Comparison of ENCODE assay signal across 26 mouse cellular contexts in genomic region chr8:47263070-47263843, GRCm38 (mm10).
DNase-seq lines count a peak whose midpoint lies in the region; ATAC-seq and TF ChIP-seq lines count a peak whose summit lies in the region.
"Had no signal": no experiment of that assay in that cellular context is flagged by ENCODE, and none has a peak within 500 bp of the region (broad histone marks: within the 10 kb centered on the region; RNA-seq: fewer than 3 reads in every experiment).

No protein-coding gene starts in this region.

- H3K9me3 ChIP-seq in hindbrain, embryonic 10.5 days: no peaks in the 10 kb centered on the region
- H3K9me3 ChIP-seq in hindbrain, embryonic 16.5 days (ENCODE audit: control insufficient read depth, low read length): no peaks in the 10 kb centered on the region
- no peaks in the 10 kb centered on the region for H3K9me3 ChIP-seq in midbrain, embryonic 14.5 days (ENCODE audit: control insufficient read depth, low read length)
- H3K9me3 ChIP-seq in midbrain, postnatal 0 days (ENCODE audit: low read length): no peaks in the 10 kb centered on the region
- no peaks in the 10 kb centered on the region for H3K9me3 ChIP-seq in forebrain, embryonic 15.5 days
- H3K9me3 ChIP-seq in limb, embryonic 14.5 days (ENCODE audit: control insufficient read depth, low read length): no peaks in the 10 kb centered on the region
- H3K9me3 ChIP-seq: heart, embryonic 15.5 days; liver, embryonic 12.5 days; stomach, embryonic 15.5 days had no signal

- peaks cover 57% of the 10 kb centered on the region for H3K4me1 ChIP-seq in hindbrain, embryonic 10.5 days (replicated peaks)
- H3K4me1 ChIP-seq in hindbrain, embryonic 16.5 days (ENCODE audit: control insufficient read depth, insufficient read depth, low read depth, low read length): peaks cover 22% of the 10 kb centered on the region
- peaks cover 68% of the 10 kb centered on the region for H3K4me1 ChIP-seq in midbrain, embryonic 14.5 days (ENCODE audit: control insufficient read depth, insufficient read depth, low read length)
- peaks cover 8% of the 10 kb centered on the region for H3K4me1 ChIP-seq in midbrain, postnatal 0 days (ENCODE audit: insufficient read depth, low read length)
- peaks cover 78% of the 10 kb centered on the region for H3K4me1 ChIP-seq in forebrain, embryonic 15.5 days
- peaks cover 33% of the 10 kb centered on the region for H3K4me1 ChIP-seq in limb, embryonic 14.5 days (ENCODE audit: control insufficient read depth, insufficient read depth, low read length)
- H3K4me1 ChIP-seq: stomach, embryonic 15.5 days had no signal

- TF ChIP-seq POLR2A in limb, embryonic 14.5 days (IDR thresholded peaks at IDR 0.05; ENCODE audit: borderline replicate concordance, extremely low read depth, insufficient read depth, insufficient read length): no peak

- ATAC-seq in hindbrain, embryonic 16.5 days: no peak
- ATAC-seq in midbrain, embryonic 14.5 days (ENCODE audit: low FRiP score, low TSS enrichment): no peak
- no peak for ATAC-seq in midbrain, postnatal 0 days (ENCODE audit: low FRiP score)
- ATAC-seq in forebrain, embryonic 15.5 days (replicated peaks): peak; percentile 53
- ATAC-seq in limb, embryonic 14.5 days (ENCODE audit: low FRiP score, low read depth): no peak; the same call in 1 of the 2 replicates
- ATAC-seq: CD4-positive, CD25-positive, alpha-beta regulatory T cell, adult 4 months; inflammation-experienced regulatory T-cells, adult 6 months; liver, embryonic 12.5 days had no signal

- H3K4me2 ChIP-seq in hindbrain, embryonic 16.5 days (ENCODE audit: low read length): no peak overlapping the region
- H3K4me2 ChIP-seq in midbrain, embryonic 14.5 days (ENCODE audit: low read length): peak overlapping the region; percentile 8; the same call in 1 of the 2 replicates
- no peak overlapping the region for H3K4me2 ChIP-seq in midbrain, postnatal 0 days (ENCODE audit: low read depth, low read length, poor library complexity, severe bottlenecking)
- 0 out of 2 replicates have a peak overlapping the region, but pooled peaks have one; percentile 10 for H3K4me2 ChIP-seq in forebrain, embryonic 15.5 days (replicated peaks)
- peak overlapping the region; percentile 20; the same call in 1 of the 2 replicates for H3K4me2 ChIP-seq in limb, embryonic 14.5 days (replicated peaks; ENCODE audit: low read depth, low read length, severe bottlenecking)
- H3K4me2 ChIP-seq: heart, embryonic 15.5 days; liver, embryonic 12.5 days; stomach, embryonic 15.5 days had no signal

- no peak for DNase-seq in hindbrain, embryonic 10.5 days (ENCODE audit: low spot score)
- peak; percentile 60 for DNase-seq in midbrain, embryonic 14.5 days
- DNase-seq in midbrain, postnatal 0 days (ENCODE audit: low spot score): no peak
- no peak for DNase-seq in limb, embryonic 14.5 days (ENCODE audit: low spot score)
- no peak for DNase-seq in spleen, adult 12 weeks (ENCODE audit: low spot score)
- no peak for DNase-seq in left cerebral cortex, postnatal 36 days (ENCODE audit: low spot score in 2 of 2)
- DNase-seq: adrenal gland, postnatal 25 days; cerebellum, adult 9-10 months; gastrocnemius, postnatal 36 days; heart, postnatal 36 days; kidney, adult 18-20 months; kidney, postnatal 4 days; layer of hippocampus, adult 9-11 months; left cerebral cortex, postnatal 4 days; lung, adult 18-20 months; lung, postnatal 10 days; retina, postnatal 1 day; right cerebral cortex, postnatal 4 days; thymus, postnatal 25 days had no signal

- WGBS in hindbrain, embryonic 10.5 days: 58% methylated on average over 17 of the region's 17 CpGs
- WGBS in hindbrain, embryonic 16.5 days: 31% methylated on average over 17 of the region's 17 CpGs
- WGBS in midbrain, embryonic 14.5 days: 24% methylated on average over 17 of the region's 17 CpGs
- WGBS in midbrain, postnatal 0 days: 30% methylated on average over 17 of the region's 17 CpGs
- 10% methylated on average over 17 of the region's 17 CpGs for WGBS in forebrain, embryonic 15.5 days
- WGBS in limb, embryonic 14.5 days: 59% methylated on average over 17 of the region's 17 CpGs

- H3K9ac ChIP-seq in hindbrain, embryonic 16.5 days (ENCODE audit: low read depth, low read length): no peak overlapping the region
- H3K9ac ChIP-seq in midbrain, embryonic 14.5 days (replicated peaks; ENCODE audit: low read length): no peak overlapping the region
- no peak overlapping the region for H3K9ac ChIP-seq in midbrain, postnatal 0 days (replicated peaks; ENCODE audit: low read length, poor library complexity, severe bottlenecking)
- no peak overlapping the region for H3K9ac ChIP-seq in forebrain, embryonic 15.5 days (replicated peaks)
- no peak overlapping the region for H3K9ac ChIP-seq in limb, embryonic 14.5 days (ENCODE audit: low read depth, low read length, severe bottlenecking)
- H3K9ac ChIP-seq: heart, embryonic 15.5 days; liver, embryonic 12.5 days; stomach, embryonic 15.5 days had no signal

- intact Hi-C loops in left cerebral cortex, postnatal 36 days (cut with DNase I): no loop called here

- no peak overlapping the region for H3K4me3 ChIP-seq in hindbrain, embryonic 10.5 days
- no peak overlapping the region for H3K4me3 ChIP-seq in hindbrain, embryonic 16.5 days (ENCODE audit: low read length)
- H3K4me3 ChIP-seq in midbrain, embryonic 14.5 days (replicated peaks; ENCODE audit: low read depth, low read length): no peak overlapping the region
- H3K4me3 ChIP-seq in midbrain, postnatal 0 days (ENCODE audit: low read depth, low read length): no peak overlapping the region
- H3K4me3 ChIP-seq in forebrain, embryonic 15.5 days: no peak overlapping the region
- no peak overlapping the region for H3K4me3 ChIP-seq in limb, embryonic 14.5 days (replicated peaks; ENCODE audit: low read length)
- H3K4me3 ChIP-seq: heart, embryonic 15.5 days; liver, embryonic 12.5 days; stomach, embryonic 15.5 days had no signal

- peak overlapping the region; percentile 59 for H3K27ac ChIP-seq in hindbrain, embryonic 10.5 days
- H3K27ac ChIP-seq in hindbrain, embryonic 16.5 days (ENCODE audit: low read depth, low read length): no peak overlapping the region
- peak overlapping the region; percentile 53 for H3K27ac ChIP-seq in midbrain, embryonic 14.5 days (replicated peaks; ENCODE audit: low read depth, low read length)
- no peak overlapping the region for H3K27ac ChIP-seq in midbrain, postnatal 0 days (ENCODE audit: low read depth, low read length)
- 0 out of 2 replicates have a peak overlapping the region, but pooled peaks have one; percentile 4 for H3K27ac ChIP-seq in forebrain, embryonic 15.5 days (replicated peaks)
- H3K27ac ChIP-seq in limb, embryonic 14.5 days (replicated peaks; ENCODE audit: low read depth, low read length): no peak overlapping the region
- H3K27ac ChIP-seq: heart, embryonic 15.5 days; liver, embryonic 12.5 days; stomach, embryonic 15.5 days had no signal

- H3K36me3 ChIP-seq in hindbrain, embryonic 10.5 days: peaks cover 5% of the 10 kb centered on the region; the same call in 1 of the 2 replicates
- no peaks in the 10 kb centered on the region for H3K36me3 ChIP-seq in hindbrain, embryonic 16.5 days (ENCODE audit: control insufficient read depth, insufficient read depth, low read length)
- no peaks in the 10 kb centered on the region for H3K36me3 ChIP-seq in midbrain, embryonic 14.5 days (ENCODE audit: control insufficient read depth, insufficient read depth, low read length)
- H3K36me3 ChIP-seq in midbrain, postnatal 0 days (ENCODE audit: insufficient read depth, low read length): no peaks in the 10 kb centered on the region
- no peaks in the 10 kb centered on the region for H3K36me3 ChIP-seq in forebrain, embryonic 15.5 days
- no peaks in the 10 kb centered on the region for H3K36me3 ChIP-seq in limb, embryonic 14.5 days (ENCODE audit: control insufficient read depth, insufficient read depth, low read length)
- H3K36me3 ChIP-seq: heart, embryonic 15.5 days; liver, embryonic 12.5 days; stomach, embryonic 15.5 days had no signal

- H3K27me3 ChIP-seq in hindbrain, embryonic 10.5 days (ENCODE audit: insufficient read depth, poor library complexity, severe bottlenecking): no peaks in the 10 kb centered on the region
- no peaks in the 10 kb centered on the region for H3K27me3 ChIP-seq in hindbrain, embryonic 16.5 days (replicated peaks; ENCODE audit: control insufficient read depth, insufficient read depth, low read length)
- H3K27me3 ChIP-seq in midbrain, embryonic 14.5 days (ENCODE audit: control insufficient read depth, insufficient read depth, low read length): no peaks in the 10 kb centered on the region
- no peaks in the 10 kb centered on the region for H3K27me3 ChIP-seq in midbrain, postnatal 0 days (ENCODE audit: insufficient read depth, low read length)
- H3K27me3 ChIP-seq in forebrain, embryonic 15.5 days: no peaks in the 10 kb centered on the region
- H3K27me3 ChIP-seq in limb, embryonic 14.5 days (ENCODE audit: control insufficient read depth, insufficient read depth, low read length): no peaks in the 10 kb centered on the region
- H3K27me3 ChIP-seq: heart, embryonic 15.5 days; liver, embryonic 12.5 days; stomach, embryonic 15.5 days had no signal

- no peak for TF ChIP-seq CTCF in midbrain, postnatal 0 days (IDR thresholded peaks at IDR 0.05)

Comparison
In these comparisons a context has a peak if more than half of its experiments do, and no peak if none do; other contexts are left out.
1. H3K27ac ChIP-seq: peak in hindbrain, embryonic 10.5 days (single experiment), midbrain, embryonic 14.5 days (single experiment) and forebrain, embryonic 15.5 days (single experiment); none in hindbrain, embryonic 16.5 days (single experiment), midbrain, postnatal 0 days (single experiment) and limb, embryonic 14.5 days (single experiment).
2. H3K4me2 ChIP-seq: peak in midbrain, embryonic 14.5 days (single experiment), forebrain, embryonic 15.5 days (single experiment) and limb, embryonic 14.5 days (single experiment); none in hindbrain, embryonic 16.5 days (single experiment) and midbrain, postnatal 0 days (single experiment).